Mouse (Mus musculus) layer of hippocampus, postnatal 10 days (tissue): ENCODE measurements at regions not wholly inside any gene's neighbourhood (a gene's known extent, or its start where the extent isn't known, plus 50 kb on each side); places are given as distances from the start of the nearest gene placed in this dataset.

ENCODE experiments used
- DNase-seq, 2 experiments: peaks; one replicate each; pipeline ENCODE4 v3.0.0; 2021; ENCODE audit warnings: low spot score in 2 of 2

DNA sequence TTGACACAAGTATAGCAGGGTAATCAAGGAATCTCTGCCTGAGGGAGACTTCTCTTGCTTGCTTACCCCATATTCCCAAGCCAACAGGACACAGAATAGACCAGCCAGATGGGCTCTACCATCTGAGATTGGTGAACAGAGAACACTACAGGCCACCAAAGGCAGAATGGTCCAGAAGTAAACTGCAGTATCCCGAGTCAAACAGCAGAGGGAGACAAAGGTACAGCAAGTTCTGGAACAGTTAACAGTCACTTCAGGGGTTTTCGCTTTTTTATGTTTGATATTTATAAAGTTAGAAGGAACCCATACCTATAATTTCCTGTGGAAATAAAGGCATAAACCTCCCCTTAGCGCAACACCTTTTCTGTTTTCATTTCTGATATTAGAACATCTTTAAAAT, 325.5 kb upstream of the 9130204L05Rik start:
- DNase-seq = peak in 1 of 2 experiments; percentile 10
